Mouse (Mus musculus) cerebral cortex, adult 2 months (tissue): Measurements from ENCODE around the gene 4931428L18Rik.

ENCODE experiments used
- WGBS: fragments of 180-500 bp; shearing (Covaris S2); methylation state at CpG from one replicate; pipeline ENCODE4 v1.1.7; 2018; 5-methylcytosine and 5-hydroxymethylcytosine counted together

The 4931428L18Rik gene

GRCm38 (mm10) chr1:31150546-31150945 lies 71.9 kb downstream of the 4931428L18Rik start:
- 80% methylated on average over 3 of the region's 3 CpGs for WGBS

DNA sequence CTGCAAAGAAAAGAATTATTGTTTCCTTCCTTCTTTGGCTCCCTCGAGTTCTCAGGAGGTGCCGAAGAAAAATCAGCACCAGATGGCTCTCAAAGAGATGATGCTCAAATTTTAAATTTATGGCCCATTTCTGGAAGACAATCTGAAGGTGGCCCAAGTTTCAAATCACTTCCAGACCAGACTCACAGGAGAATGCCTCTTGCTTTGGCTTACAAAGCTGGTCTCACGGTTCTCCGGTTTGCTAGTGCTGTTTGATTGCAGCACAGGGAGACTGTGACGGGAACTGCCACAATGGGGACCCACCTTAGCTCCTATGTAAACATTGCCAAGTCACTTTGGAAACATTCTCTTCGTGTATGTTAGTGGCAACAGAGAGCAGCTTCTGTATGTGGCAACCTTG lies 72.8 kb downstream of the 4931428L18Rik start:
- 49% methylated on average over 6 of the region's 6 CpGs for WGBS

GRCm38 (mm10) chr1:31143571-31143970 lies 78.9 kb downstream of the 4931428L18Rik start:
- 83% methylated on average over 2 of the region's 2 CpGs for WGBS

- WGBS, result 43% methylated on average over 8 of the region's 8 CpGs
Measured at GRCm38 (mm10) chr1:31142288-31143094, 80.0 kb downstream of the 4931428L18Rik start.

GRCm38 (mm10) chr1:31138387-31138786 lies 84.1 kb downstream of the 4931428L18Rik start:
- WGBS, result 81% methylated on average over 3 of the region's 3 CpGs

DNA sequence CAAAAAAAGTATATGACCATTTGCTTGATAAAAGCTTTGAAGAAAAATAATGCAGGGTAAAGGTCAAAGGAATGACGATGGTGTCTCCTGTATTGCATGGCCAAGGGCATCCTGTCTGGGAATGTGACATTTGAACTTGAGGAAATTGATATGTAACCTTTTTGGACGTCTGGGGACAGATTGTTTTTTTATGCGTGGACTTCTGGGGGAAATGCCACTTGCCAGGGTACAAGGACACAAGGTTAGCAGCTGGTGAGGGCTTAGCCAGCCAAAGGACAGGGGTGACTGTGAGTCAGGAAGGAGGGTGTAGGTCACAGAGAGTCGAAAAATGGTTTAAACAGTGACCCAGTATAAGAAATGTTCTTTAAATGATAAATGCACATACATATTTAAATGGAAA lies 109.0 kb downstream of the 4931428L18Rik start:
- WGBS, result 82% methylated on average over 4 of the region's 4 CpGs

DNA sequence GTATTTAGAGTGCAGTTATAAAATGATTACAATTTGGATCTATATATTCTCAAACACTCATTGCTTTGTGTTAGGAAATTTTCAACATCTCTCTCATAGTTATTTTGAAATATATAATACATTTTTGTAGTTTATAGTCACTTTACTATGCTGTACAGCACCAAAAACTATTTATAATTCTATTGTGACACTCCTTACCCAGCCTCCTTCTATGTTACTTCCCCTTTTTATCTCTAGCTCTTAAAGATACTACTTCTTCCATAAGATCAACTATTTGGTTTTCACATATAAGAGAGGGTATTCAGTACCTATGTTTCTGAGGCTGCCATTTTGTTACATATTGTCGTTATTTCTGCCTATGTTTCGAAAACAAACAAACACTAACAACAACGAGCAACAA lies 114.5 kb downstream of the 4931428L18Rik start:
- WGBS, result 88% methylated on average over 3 of the region's 3 CpGs

GRCm38 (mm10) chr1:31102863-31103657 lies 119.4 kb downstream of the 4931428L18Rik start:
- WGBS, result 56% methylated on average over 12 of the region's 12 CpGs

DNA sequence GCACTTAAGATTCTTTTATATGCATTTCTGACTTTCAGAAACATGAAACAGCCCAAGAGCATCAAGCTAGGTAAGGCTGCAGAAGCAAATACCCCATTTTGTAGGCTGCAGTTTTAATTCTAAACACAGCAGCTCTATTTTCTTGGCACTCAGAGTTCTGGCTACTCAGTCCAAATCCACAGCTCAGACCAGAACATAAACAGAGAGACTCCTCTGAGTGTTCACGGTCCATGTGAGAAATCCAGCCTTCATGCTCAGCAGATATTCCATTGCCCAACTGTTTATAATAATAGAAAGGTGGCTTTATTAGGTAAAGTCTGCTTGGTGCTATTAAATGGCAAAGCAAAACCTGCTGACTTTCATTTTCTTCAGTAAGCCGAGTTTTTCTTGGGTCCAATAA lies 120.2 kb downstream of the 4931428L18Rik start:
- 66% methylated on average over 2 of the region's 2 CpGs for WGBS

DNA sequence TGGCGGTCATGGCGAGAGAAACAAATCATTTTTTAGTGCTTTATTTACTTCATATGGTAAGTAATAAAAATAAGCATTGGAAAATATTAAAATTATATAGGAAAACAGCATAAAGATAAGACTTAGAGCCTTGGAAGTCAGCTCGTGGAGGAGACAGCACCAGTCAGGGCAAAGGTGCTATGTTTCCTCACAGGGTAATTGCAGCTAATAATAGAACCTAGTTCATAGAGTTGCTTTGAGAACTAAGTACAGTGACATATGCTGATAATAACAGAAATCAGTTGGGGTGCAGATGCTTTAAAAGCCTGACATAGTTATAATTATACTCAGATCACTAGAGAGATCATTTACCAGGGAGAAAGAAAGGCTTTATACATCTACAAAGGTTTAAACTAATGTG lies 125.3 kb downstream of the 4931428L18Rik start:
- 78% methylated on average over 3 of the region's 3 CpGs for WGBS

DNA sequence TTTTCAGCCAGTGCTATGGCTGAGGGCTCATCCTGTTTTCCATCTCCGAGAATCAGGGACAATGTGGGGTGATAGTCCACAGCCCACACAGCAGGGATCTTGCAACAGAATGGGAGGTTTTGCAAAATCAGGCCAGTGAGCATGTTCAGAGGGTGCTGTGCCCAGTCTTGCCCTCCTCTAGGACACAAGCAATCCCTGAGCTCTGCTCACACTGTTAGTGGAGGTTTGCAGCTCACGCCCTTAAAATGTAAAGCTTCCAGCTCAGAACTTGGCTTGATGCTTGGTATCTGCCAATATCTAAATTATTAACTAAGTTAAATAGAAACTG lies 126.1 kb downstream of the 4931428L18Rik start:
- WGBS, result 65% methylated on average over 2 of the region's 2 CpGs

DNA sequence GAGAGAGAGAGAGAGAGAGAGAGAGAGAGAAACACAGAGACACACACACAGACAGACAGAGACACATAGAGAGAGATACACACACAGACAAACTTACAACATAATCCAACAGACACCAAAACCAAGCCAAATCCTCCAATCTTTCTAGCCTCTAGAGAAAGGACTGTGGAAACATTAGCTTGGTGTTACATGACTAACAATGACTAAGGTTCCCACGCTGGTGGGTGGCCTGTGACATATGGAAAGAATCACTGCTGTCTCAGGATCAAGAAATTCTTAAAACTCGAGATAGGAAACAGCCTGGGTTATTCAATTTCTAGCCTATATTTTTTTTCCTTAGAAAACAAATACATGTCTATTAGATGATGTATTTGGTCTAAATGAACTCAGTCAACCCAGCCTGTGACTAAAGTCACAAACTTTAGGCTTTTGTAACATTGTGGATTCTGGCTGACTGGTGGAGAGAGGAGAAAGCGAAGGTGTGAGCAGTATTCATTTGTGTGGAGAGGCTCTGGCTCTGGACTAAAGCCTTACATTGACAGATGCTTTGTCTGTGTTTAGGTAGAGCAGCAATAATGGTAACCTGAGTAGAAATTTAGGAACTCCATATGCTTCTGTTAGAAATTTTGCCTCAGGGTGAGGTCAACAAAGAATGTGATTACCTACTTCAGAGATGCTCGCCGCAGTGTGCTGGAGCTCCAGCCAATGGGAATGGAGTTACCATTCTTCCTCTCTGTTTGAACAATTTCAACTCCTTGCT lies 126.6 kb downstream of the 4931428L18Rik start:
- WGBS, result 53% methylated on average over 5 of the region's 5 CpGs

- 84% methylated on average over 3 of the region's 3 CpGs for WGBS
Measured at GRCm38 (mm10) chr1:31094792-31095191, 127.7 kb downstream of the 4931428L18Rik start.

- 59% methylated on average over 1 of the region's 1 CpGs for WGBS
Measured at GRCm38 (mm10) chr1:31093939-31094338, 128.5 kb downstream of the 4931428L18Rik start.

- 92% methylated on average over 4 of the region's 4 CpGs for WGBS
Measured at GRCm38 (mm10) chr1:31088686-31089085, 133.8 kb downstream of the 4931428L18Rik start.

DNA sequence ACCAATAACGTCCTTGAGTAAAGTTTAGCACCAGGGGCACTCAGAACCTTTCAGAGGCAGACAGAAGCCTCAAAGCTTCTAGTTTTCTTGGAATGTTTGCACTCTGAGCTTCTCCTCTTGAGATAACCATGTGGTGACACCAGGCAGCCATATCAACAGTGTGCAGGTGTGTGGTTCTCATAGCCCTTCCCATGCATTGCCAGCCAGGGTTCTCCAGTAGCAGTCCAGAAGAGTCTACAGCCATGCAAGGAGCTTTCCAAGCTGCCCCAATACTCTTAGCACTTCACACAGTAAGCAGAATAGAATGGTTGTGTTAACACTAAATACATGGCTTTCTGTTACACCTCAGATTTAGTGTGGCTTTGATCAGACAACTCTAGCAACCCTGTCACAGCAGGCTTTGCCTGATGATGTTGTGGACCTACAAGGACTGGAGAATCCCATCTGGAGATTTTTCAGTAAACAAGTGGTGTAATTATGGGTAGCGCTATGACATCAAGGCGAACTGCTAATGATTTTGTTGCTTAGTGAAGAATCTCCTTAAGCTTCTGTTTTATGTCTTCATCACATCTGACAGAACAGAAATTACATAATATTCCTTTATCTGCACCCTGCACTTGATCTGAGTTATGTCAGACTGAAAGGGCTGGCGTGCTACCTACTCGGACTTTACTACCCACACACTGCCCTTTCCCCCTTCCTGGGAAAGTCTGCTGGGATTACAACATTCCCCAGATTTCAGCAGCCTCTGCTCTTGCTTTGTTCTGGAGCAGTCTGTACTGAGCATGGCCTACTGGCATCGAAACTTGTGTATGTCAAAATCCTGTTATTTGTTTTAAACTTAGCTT lies 149.7 kb downstream of the 4931428L18Rik start:
- WGBS, result 83% methylated on average over 6 of the region's 6 CpGs

DNA sequence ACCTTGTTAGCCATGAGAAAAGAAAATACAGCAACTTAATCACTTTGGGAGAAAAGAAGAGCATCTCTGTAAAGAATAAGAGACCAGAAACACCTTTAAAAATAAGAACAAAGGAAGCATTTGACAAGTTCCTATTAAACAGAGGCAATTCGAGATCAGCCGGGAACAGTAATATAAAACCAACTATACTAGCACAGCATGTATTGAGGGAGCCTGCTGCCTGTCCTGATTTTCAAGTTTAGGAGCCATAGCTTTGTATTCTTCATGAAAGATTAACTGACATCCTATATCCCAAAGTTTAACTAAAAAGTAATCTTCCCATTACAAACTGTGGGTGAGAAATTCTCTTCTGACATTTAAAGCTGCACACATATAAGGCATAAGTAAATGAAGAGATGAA lies 151.3 kb downstream of the 4931428L18Rik start:
- 69% methylated on average over 2 of the region's 2 CpGs for WGBS

DNA sequence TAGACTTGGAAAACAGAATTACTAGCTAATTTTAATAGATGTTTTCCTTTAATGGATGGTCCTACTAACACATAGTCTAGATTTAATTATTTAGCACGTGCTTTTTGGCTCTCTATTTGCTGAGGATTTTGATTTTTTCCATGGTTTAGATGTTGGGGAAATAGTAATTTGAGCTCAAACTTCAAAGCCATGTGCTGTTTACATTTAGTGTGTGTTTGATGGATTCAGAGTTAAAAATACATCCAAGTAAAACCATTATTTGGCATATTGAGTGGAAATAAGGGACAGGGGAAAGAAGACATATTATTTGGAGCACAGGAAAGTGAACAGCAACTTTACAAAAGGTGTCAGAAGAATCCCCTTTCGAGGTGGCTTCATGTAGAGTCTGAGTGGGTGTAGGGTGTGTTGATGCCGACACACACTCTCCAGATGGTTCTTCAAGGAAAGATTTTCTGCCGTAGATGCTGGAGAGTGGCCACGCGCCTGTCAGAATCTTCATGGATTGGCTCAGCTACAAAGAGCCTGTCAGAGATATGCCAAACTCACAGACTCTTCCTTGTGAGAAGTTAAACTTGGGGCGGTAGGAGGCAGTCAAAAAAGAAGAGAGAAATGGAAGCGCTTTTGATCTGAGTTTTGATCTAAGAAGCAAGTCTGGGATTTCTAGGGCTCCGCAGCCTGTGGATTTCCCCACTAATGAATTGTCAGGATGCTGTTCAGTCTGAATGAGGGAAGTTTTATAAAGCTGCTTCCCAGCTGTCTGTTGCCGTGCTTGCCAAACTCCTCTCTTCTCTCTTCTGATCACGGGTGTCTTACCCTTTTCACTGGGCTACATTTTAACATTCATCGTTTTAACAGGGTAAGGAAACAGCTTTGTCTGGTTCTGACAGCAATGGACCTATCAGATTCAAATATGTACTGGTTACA lies 157.4 kb downstream of the 4931428L18Rik start:
- WGBS, result 43% methylated on average over 12 of the region's 12 CpGs

DNA sequence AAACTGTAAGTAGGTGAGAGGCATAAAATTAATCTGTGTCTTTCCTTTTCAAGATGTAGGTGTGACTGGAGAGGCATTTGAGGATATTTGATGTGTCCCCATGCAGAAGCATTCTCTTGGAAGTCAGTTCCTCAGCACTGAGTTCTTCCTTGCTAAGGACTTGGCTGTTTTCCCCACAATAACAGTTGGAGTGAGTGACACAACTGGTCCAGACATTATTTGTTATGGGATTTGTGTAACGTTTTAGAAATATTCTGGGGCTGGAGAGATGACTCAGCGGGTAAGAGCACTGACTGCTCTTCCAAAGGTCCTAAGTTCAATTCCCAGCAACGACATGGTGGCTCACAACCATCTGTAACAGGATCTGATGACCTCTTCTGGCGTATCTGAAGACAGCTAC lies 162.7 kb downstream of the 4931428L18Rik start:
- WGBS, result 73% methylated on average over 4 of the region's 4 CpGs

GRCm38 (mm10) chr1:31058861-31059351 lies 163.6 kb downstream of the 4931428L18Rik start:
- 42% methylated on average over 2 of the region's 2 CpGs for WGBS
